Mouse (Mus musculus): Measurements from ENCODE around the gene Cers2. TPM values are rescaled to one million over a fixed set of nuclear protein-coding genes. Genes with fewer than 3 reads are reported as not detected.
"Not testable (repeated sequence)": the region's sequence is repeated elsewhere in the genome, so short reads cannot be mapped to it uniquely, and the experiment has no call there.

Gene Cers2
- polyA plus RNA-seq, 1 experiment from 2014 or later = 125 TPM

DNA sequence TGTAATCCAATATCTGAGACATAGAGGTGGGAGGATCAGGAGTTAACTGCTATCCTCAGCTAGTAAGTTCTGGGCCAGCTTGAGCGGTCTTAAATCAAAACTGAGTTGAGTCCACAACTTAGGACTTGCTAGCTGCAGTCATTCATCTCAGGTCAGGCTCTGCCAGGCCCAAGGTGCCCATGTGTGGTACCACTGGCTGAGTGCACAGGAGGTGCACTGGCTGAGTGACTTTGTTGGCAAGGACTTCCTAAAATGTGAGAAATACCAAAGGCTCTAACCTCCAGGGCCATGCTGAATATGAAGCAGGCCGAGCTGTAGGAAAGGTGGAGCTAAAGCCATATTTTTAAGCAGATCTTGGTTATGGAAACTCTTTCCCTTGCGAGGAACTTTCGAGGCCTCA lies 22.8 kb downstream of the Cers2 start:
- Histone ChIP-seq H3K36me3 (replicated peaks; ENCODE audit: insufficient read depth, low read length) (peaks cover 81% of the 10 kb centered on the region), H3K27ac (ENCODE audit: low read depth) (no peak overlapping the region), H3K4me3 (ENCODE audit: low read depth, low read length) (no peak overlapping the region), H3K27me3 (ENCODE audit: insufficient read depth, low read length) (no peaks in the 10 kb centered on the region), H3K9ac (replicated peaks) (no peak overlapping the region), H3K4me2 (ENCODE audit: low read depth, low read length) (no peak overlapping the region), H3K9me3 (ENCODE audit: low read length) (no peaks in the 10 kb centered on the region), H3K4me1 (ENCODE audit: insufficient read depth) (no peaks in the 10 kb centered on the region)
- ATAC-seq = no peak
- WGBS (ENCODE audit: insufficient replicate concordance) = 90% methylated on average over 4 of the region's 4 CpGs
- TF ChIP-seq CTCF (IDR thresholded peaks at IDR 0.05; ENCODE audit: low read depth) = no peak
- TF ChIP-seq EP300 (IDR thresholded peaks at IDR 0.05; ENCODE audit: low read depth) = no peak
- DNase-seq = no peak

DNA sequence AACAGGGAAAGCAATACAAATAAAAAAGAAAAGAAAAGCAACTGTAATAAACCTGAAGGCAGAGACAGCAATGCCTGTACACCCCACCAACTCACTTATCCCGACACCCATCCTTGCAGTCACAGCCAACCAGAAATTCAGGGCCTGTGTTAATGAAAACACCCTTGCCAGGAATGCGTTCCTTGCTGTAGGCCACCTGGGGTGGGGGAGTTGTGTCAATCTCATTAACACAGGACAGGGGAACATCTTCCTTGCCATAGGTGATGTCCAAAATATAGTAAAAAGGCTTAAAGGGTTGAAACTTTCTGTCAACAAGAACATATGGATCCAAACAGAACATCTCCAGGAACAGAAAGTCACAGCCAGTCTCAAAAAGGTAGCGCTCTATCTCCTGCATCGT lies 23.7 kb downstream of the Cers2 start:
- TF ChIP-seq CTCF (IDR thresholded peaks at IDR 0.05; ENCODE audit: low read depth) (no peak), EP300 (IDR thresholded peaks at IDR 0.05; ENCODE audit: low read depth) (no peak)
- H3K27me3 ChIP-seq (ENCODE audit: insufficient read depth, low read length) = no peaks in the 10 kb centered on the region
- ATAC-seq (no peak), DNase-seq (no peak)
- H3K9ac ChIP-seq (replicated peaks) = no peak overlapping the region
- peaks cover 82% of the 10 kb centered on the region for H3K36me3 ChIP-seq (replicated peaks; ENCODE audit: insufficient read depth, low read length)
- H3K9me3 ChIP-seq (ENCODE audit: low read length) = no peaks in the 10 kb centered on the region
- H3K4me2 ChIP-seq (ENCODE audit: low read depth, low read length) = no peak overlapping the region
- H3K27ac ChIP-seq (ENCODE audit: low read depth) = no peak overlapping the region
- H3K4me1 ChIP-seq (ENCODE audit: insufficient read depth) = no peaks in the 10 kb centered on the region
- no peak overlapping the region for H3K4me3 ChIP-seq (ENCODE audit: low read depth, low read length)
- 88% methylated on average over 4 of the region's 4 CpGs for WGBS (ENCODE audit: insufficient replicate concordance)

DNA sequence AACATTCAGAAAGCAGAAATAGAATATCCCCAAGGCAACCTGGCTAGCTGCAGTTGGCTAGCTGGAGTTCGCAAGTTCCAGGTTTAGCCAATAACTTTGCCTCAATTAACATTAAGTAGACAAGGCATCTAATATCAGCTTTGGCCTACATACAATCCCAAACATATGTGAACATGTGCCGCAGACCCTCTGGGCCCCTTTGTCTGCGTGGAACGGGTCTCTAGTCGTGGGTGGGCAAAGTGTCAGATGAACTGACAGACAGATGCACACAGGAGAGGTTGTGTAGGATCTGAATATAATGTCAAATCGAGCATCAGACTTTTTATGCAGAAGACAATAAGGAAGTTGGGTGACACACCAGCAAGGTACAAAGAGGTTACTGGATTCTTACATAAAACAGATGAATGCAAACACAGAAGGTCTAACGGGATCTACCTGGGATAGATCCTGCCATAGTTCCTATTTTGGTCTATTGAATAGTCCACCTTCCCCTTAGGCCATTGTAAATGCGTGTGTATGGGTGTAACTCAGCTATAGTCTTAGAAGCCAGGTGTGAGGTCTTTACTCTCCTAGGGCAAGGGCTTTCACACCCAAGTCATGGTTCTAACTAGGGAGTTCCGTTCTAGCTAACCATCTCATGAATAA lies 28.9 kb downstream of the Cers2 start:
- not testable (repeated sequence) for H3K27ac ChIP-seq (ENCODE audit: low read depth); ATAC-seq; H3K9me3 ChIP-seq (ENCODE audit: low read length); H3K9ac ChIP-seq (replicated peaks); H3K4me2 ChIP-seq (ENCODE audit: low read depth, low read length); H3K27me3 ChIP-seq (ENCODE audit: insufficient read depth, low read length); DNase-seq; H3K4me3 ChIP-seq (ENCODE audit: low read depth, low read length); H3K4me1 ChIP-seq (ENCODE audit: insufficient read depth)
- peaks cover 77% of the 10 kb centered on the region for H3K36me3 ChIP-seq (replicated peaks; ENCODE audit: insufficient read depth, low read length)
- 88% methylated on average over 9 of the region's 9 CpGs for WGBS (ENCODE audit: insufficient replicate concordance)

DNA sequence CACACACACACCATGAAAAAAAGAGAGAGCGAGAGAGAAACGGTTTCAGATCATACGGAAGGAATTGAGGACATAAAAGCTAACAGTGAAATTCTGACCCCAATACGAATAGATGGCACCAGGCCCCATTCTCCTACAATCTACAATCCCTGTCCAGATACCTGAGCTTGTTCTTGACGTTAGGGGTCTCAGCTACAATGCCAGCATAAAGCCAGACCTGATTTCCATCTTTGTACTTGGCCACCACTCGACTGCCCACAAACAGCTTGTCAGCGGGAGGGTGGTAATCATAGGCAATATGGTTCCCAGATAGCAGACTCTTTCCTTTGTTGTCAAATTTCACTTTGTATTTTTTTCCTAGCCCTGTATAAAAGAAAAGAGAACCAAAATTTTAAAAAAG lies 31.9 kb downstream of the Cers2 start:
- ATAC-seq = no peak
- DNase-seq = no peak
- Histone ChIP-seq H3K27me3 (ENCODE audit: insufficient read depth, low read length) (no peaks in the 10 kb centered on the region), H3K4me3 (ENCODE audit: low read depth, low read length) (no peak overlapping the region), H3K9me3 (ENCODE audit: low read length) (no peaks in the 10 kb centered on the region), H3K27ac (ENCODE audit: low read depth) (no peak overlapping the region), H3K36me3 (replicated peaks; ENCODE audit: insufficient read depth, low read length) (peaks cover 58% of the 10 kb centered on the region), H3K4me1 (ENCODE audit: insufficient read depth) (no peaks in the 10 kb centered on the region), H3K4me2 (ENCODE audit: low read depth, low read length) (no peak overlapping the region), H3K9ac (replicated peaks) (no peak overlapping the region)
- no peak for TF ChIP-seq EP300 (IDR thresholded peaks at IDR 0.05; ENCODE audit: low read depth)
- TF ChIP-seq CTCF (IDR thresholded peaks at IDR 0.05; ENCODE audit: low read depth) = no peak
- whole genome bisulfite sequencing (ENCODE audit: insufficient replicate concordance) = 89% methylated on average over 7 of the region's 7 CpGs

DNA sequence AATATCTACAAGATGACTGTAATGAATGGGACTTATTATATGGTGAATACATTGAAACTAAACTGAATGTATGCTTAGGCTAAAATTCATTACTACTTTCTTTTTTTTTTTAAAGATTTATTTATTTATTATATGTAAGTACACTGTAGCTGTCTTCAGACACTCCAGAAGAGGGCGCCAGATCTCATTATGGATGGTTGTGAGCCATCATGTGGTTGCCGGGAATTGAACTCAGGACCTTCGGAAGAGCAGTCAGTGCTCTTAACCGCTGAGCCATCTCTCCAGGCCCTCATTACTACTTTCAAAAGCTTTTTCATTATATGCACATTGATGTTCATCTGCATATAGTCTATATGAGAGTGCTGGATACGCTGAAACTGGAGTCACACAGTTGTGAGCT lies 33.8 kb downstream of the Cers2 start:
- not testable (repeated sequence) for H3K9ac ChIP-seq (replicated peaks); H3K4me1 ChIP-seq (ENCODE audit: insufficient read depth); ATAC-seq; H3K4me2 ChIP-seq (ENCODE audit: low read depth, low read length); H3K4me3 ChIP-seq (ENCODE audit: low read depth, low read length); H3K27me3 ChIP-seq (ENCODE audit: insufficient read depth, low read length); H3K9me3 ChIP-seq (ENCODE audit: low read length); DNase-seq; H3K27ac ChIP-seq (ENCODE audit: low read depth)
- H3K36me3 ChIP-seq (replicated peaks; ENCODE audit: insufficient read depth, low read length) = peaks cover 54% of the 10 kb centered on the region
- WGBS (ENCODE audit: insufficient replicate concordance) = 97% methylated on average over 4 of the region's 5 CpGs

DNA sequence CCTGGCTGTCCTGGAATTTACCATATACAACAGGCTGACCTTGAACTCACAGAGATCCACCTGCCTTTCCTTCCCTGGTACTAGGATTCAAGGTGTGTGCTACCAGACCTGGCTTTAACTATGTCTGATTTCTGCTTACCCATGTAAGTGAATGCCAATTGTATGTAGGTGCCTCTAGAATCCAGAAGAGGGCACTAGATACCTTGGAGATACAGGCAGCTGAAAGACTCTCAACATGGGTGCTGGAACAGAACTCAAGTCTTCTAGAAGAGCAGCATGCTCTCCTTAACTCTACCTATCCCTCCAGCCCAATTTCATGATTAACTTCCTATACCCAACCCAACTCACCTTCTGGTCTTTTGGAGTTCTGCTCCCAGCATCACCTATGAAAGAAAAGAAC lies 34.9 kb downstream of the Cers2 start:
- Histone ChIP-seq H3K4me1 (ENCODE audit: insufficient read depth) (no peaks in the 10 kb centered on the region), H3K27ac (ENCODE audit: low read depth) (no peak overlapping the region), H3K9me3 (ENCODE audit: low read length) (no peaks in the 10 kb centered on the region), H3K36me3 (replicated peaks; ENCODE audit: insufficient read depth, low read length) (peaks cover 52% of the 10 kb centered on the region), H3K27me3 (ENCODE audit: insufficient read depth, low read length) (no peaks in the 10 kb centered on the region), H3K4me3 (ENCODE audit: low read depth, low read length) (no peak overlapping the region), H3K9ac (replicated peaks) (no peak overlapping the region), H3K4me2 (ENCODE audit: low read depth, low read length) (no peak overlapping the region)
- DNase-seq (no peak), ATAC-seq (no peak)
- peak; percentile 88 for TF ChIP-seq CTCF (IDR thresholded peaks at IDR 0.05; ENCODE audit: low read depth)
- no peak for TF ChIP-seq EP300 (IDR thresholded peaks at IDR 0.05; ENCODE audit: low read depth)

DNA sequence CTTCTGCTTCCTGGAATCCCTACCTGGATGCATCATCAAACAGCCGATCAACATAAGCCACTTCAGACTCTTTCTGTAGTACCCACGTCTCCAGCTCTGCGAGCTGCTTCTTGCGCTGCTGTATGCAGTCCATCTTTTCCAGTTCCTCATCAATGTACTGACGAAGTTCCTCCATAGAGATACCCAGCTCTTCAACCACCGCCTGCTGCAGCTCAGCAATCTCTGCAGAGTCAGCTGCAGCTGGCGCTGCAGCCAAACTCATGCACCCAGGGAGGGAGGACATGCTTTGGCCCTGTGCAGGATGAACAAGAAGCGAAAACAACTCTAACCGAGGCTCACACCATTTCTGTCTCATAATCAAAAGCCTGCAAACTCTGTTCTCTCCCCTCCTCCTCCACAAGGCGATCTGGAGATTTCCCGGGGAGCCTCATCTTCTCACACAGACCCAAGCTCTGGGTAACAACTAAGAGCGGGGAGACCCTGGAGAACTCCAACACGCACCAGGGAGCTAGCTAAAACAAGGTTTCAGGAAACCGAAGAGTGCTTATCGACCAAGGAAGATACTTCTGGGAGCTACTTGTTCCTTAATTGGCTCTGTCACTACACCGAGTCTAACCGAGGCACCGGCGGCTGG lies 41.4 kb downstream of the Cers2 start:
- Histone ChIP-seq H3K36me3 (replicated peaks; ENCODE audit: insufficient read depth, low read length) (peaks cover 13% of the 10 kb centered on the region), H3K4me2 (ENCODE audit: low read depth, low read length) (peak overlapping the region; percentile 72; the same call in 1 of the 2 replicates), H3K4me3 (ENCODE audit: low read depth, low read length) (peak overlapping the region; percentile 59; the same call in 1 of the 2 replicates)
- not testable (repeated sequence) for H3K4me1 ChIP-seq (ENCODE audit: insufficient read depth); ATAC-seq; H3K9ac ChIP-seq (replicated peaks); H3K27me3 ChIP-seq (ENCODE audit: insufficient read depth, low read length); H3K9me3 ChIP-seq (ENCODE audit: low read length); DNase-seq; H3K27ac ChIP-seq (ENCODE audit: low read depth)
- WGBS (ENCODE audit: insufficient replicate concordance) = 16% methylated on average over 5 of the region's 19 CpGs

Data from liver, postnatal 0 days (tissue).